Mouse (Mus musculus): Measurements from ENCODE around the gene Mfsd2a. TPM values are rescaled to one million over a fixed set of nuclear protein-coding genes. Genes with fewer than 3 reads are reported as not detected.

The Mfsd2a gene
- total RNA-seq, 2 experiments from 2014 or later, result 0.24 to 0.26 TPM

- no peak for DNase-seq
These were observed 17.9 kb upstream of the Mfsd2a start for GRCm38 (mm10) chr4:122978850-122979249.

GRCm38 (mm10) chr4:122976885-122977284 is 15.9 kb upstream of the Mfsd2a start:
- no peak for DNase-seq

- no peak for DNase-seq
These were observed 14.1 kb upstream of the Mfsd2a start for GRCm38 (mm10) chr4:122974976-122975520.

- no peak for DNase-seq
These were observed 11.1 kb upstream of the Mfsd2a start for GRCm38 (mm10) chr4:122972056-122972455.

- DNase-seq, result no peak
These were observed 10.7 kb upstream of the Mfsd2a start for GRCm38 (mm10) chr4:122971646-122972045.

GRCm38 (mm10) chr4:122971191-122971590 is 10.2 kb upstream of the Mfsd2a start:
- DNase-seq, result no peak

GRCm38 (mm10) chr4:122968106-122968505 is 7.1 kb upstream of the Mfsd2a start:
- no peak for DNase-seq

GRCm38 (mm10) chr4:122962751-122963150 is 1.8 kb upstream of the Mfsd2a start:
- DNase-seq, result no peak

GRCm38 (mm10) chr4:122961589-122961988 is 601 bp upstream of the Mfsd2a start:
- DNase-seq, result no peak

- DNase-seq, result no peak
These were observed 478 bp downstream of the Mfsd2a start for GRCm38 (mm10) chr4:122960321-122961099.

- no peak for DNase-seq
These were observed 1.2 kb downstream of the Mfsd2a start for GRCm38 (mm10) chr4:122959816-122960215.

GRCm38 (mm10) chr4:122958491-122959031 is 2.4 kb downstream of the Mfsd2a start:
- no peak for DNase-seq

- no peak for DNase-seq
These were observed 4.7 kb downstream of the Mfsd2a start for GRCm38 (mm10) chr4:122956301-122956700.

GRCm38 (mm10) chr4:122955412-122956136 is 5.4 kb downstream of the Mfsd2a start:
- DNase-seq, result peak; percentile 70

GRCm38 (mm10) chr4:122954680-122955411 is 6.1 kb downstream of the Mfsd2a start:
- no peak for DNase-seq

GRCm38 (mm10) chr4:122949096-122949495 is 11.9 kb downstream of the Mfsd2a start:
- no peak for DNase-seq

- no peak for DNase-seq
These were observed 13.8 kb downstream of the Mfsd2a start for GRCm38 (mm10) chr4:122947223-122947622.

- DNase-seq, result no peak
These were observed 16.6 kb downstream of the Mfsd2a start for GRCm38 (mm10) chr4:122944408-122944807.

- DNase-seq, result no peak
These were observed 21.8 kb downstream of the Mfsd2a start for GRCm38 (mm10) chr4:122939048-122939796.

- DNase-seq, result peak; percentile 45
These were observed 23.5 kb downstream of the Mfsd2a start for GRCm38 (mm10) chr4:122937489-122937888.

- DNase-seq, result no peak
These were observed 25.4 kb downstream of the Mfsd2a start for GRCm38 (mm10) chr4:122935466-122936099.

All from gastrocnemius, postnatal 25 days (tissue).